Mouse (Mus musculus) spleen, adult 18-20 months (tissue): ENCODE data around the gene Tprkb.
"Not testable (repeated sequence)": the region's sequence is repeated elsewhere in the genome, so short reads cannot be mapped to it uniquely, and the experiment has no call there.

Experiments used
- DNase-seq, 2 experiments: peaks; one replicate each; pipeline ENCODE4 v3.0.0; 2022; ENCODE audit warnings: mixed read lengths in 2 of 2

The Tprkb gene

GRCm38 (mm10) chr6:85915539-85916513 is 4.2 kb downstream of the Tprkb start, which contains the start of gene Nat8f1:
Nat8f1 (minus strand) TSS chr6:85915687.
- peak; percentile 76 to 82 for DNase-seq

- DNase-seq = no peak
Observed at GRCm38 (mm10) chr6:85916596-85916995, 4.9 kb downstream of the Tprkb start.

GRCm38 (mm10) chr6:85918341-85918740 is 6.7 kb downstream of the Tprkb start:
- not testable (repeated sequence) for DNase-seq

GRCm38 (mm10) chr6:85919401-85919800 is 7.7 kb downstream of the Tprkb start:
- DNase-seq = no peak

- no peak for DNase-seq
Observed at GRCm38 (mm10) chr6:85923643-85924042, 12.0 kb downstream of the Tprkb start.

- DNase-seq = no peak
Observed at GRCm38 (mm10) chr6:85926709-85927108, 15.0 kb downstream of the Tprkb start.

GRCm38 (mm10) chr6:85927476-85928464 is 16.1 kb downstream of the Tprkb start:
- DNase-seq = no peak

GRCm38 (mm10) chr6:85929312-85929711 is 17.6 kb downstream of the Tprkb start:
- no peak for DNase-seq

GRCm38 (mm10) chr6:85934047-85934446 is 22.4 kb downstream of the Tprkb start:
- DNase-seq = no peak

GRCm38 (mm10) chr6:85935646-85936045 is 24.0 kb downstream of the Tprkb start:
- no peak for DNase-seq

- DNase-seq = peak; percentile 71 to 79
Observed at GRCm38 (mm10) chr6:85936508-85937465, 25.1 kb downstream of the Tprkb start.

- DNase-seq = no peak
Observed at GRCm38 (mm10) chr6:85938701-85939100, 27.0 kb downstream of the Tprkb start.

GRCm38 (mm10) chr6:85942469-85942868 is 30.8 kb downstream of the Tprkb start:
- DNase-seq = no peak

- no peak for DNase-seq
Observed at GRCm38 (mm10) chr6:85948549-85948948, 36.9 kb downstream of the Tprkb start.

GRCm38 (mm10) chr6:85957581-85957980 is 45.9 kb downstream of the Tprkb start:
- DNase-seq = no peak

- peak; percentile 87 to 90 for DNase-seq
Observed at GRCm38 (mm10) chr6:85961101-85962091, 49.7 kb downstream of the Tprkb start, which contains the start of gene Dusp11. Dusp11 (minus strand) TSS chr6:85961667.

GRCm38 (mm10) chr6:85966081-85966480 is 54.4 kb downstream of the Tprkb start:
- peak; percentile 23 to 50 for DNase-seq

- peak; percentile 43 to 57 for DNase-seq
Observed at GRCm38 (mm10) chr6:85966686-85967085, 55.0 kb downstream of the Tprkb start.

- DNase-seq = no peak
Observed at GRCm38 (mm10) chr6:85969889-85970288, 58.2 kb downstream of the Tprkb start.

GRCm38 (mm10) chr6:85972699-85973098 is 61.0 kb downstream of the Tprkb start:
- no peak for DNase-seq
